Mouse (Mus musculus) liver, adult 2 months (tissue): ENCODE measurements around the gene Sox6.

Experiments
- CTCF ChIP-seq: fragments of 200-500 bp; IDR thresholded peaks from 2 replicates; pipeline ENCODE4 v1.5.1; 2011; ENCODE audit warnings: low read depth, low read length, control low read depth
- POLR2A ChIP-seq: fragments of 200-500 bp; IDR thresholded peaks from 2 replicates; pipeline ENCODE4 v1.6.1; 2011; ENCODE audit warnings: low read length, control low read depth; ENCODE audit not compliant: insufficient read depth; ENCODE audit errors: extremely low read depth

DNA sequence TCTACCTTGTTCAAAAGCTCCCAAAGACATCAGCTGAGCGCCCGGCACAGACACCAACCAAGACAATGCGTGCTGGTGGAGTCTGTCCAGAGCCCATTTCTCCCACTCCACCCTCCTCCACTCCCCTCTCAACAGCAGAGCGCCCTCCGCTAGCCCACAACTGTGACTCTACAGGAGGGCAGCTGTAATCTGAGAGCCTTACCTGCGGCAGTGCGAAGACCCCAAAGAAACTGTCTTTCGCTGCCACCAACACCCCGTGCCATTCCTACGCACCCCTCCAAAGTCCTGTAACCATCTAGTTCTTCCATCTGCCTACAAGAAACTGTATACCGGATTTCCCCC lies 571 bp upstream of the Sox6 start, which contains the start of gene 1110004F10Rik:
- no peak for TF ChIP-seq POLR2A
- TF ChIP-seq CTCF, result no peak
